Mouse (Mus musculus) small intestine, adult 2 months (tissue): ENCODE results near the gene Rln3. TPM values are rescaled to one million over a fixed set of nuclear protein-coding genes. Genes with fewer than 3 reads are reported as not detected.

ENCODE experiments used
- H3K27ac ChIP-seq: fragments of 200-500 bp; 2 replicates; pipeline ENCODE4 v1.5.1; 2012; ENCODE audit warnings: low read depth, low read length, control low read depth, inconsistent platforms; ENCODE audit not compliant: insufficient read depth
- H3K27me3 ChIP-seq: fragments of 200-500 bp; 2 replicates; pipeline ENCODE4 v1.6.1; 2012; ENCODE audit warnings: mild to moderate bottlenecking, moderate library complexity, low read length, inconsistent platforms; ENCODE audit not compliant: control insufficient read depth, insufficient read depth
- H3K36me3 ChIP-seq: fragments of 200-500 bp; 2 replicates; pipeline ENCODE4 v1.6.1; 2012; ENCODE audit warnings: mild to moderate bottlenecking, low read length, control low read depth, inconsistent platforms; ENCODE audit not compliant: control insufficient read depth, insufficient read depth
- H3K4me1 ChIP-seq: fragments of 200-500 bp; 2 replicates; pipeline ENCODE4 v1.6.1; 2012; ENCODE audit warnings: low read length, inconsistent platforms, mixed read lengths; ENCODE audit not compliant: control insufficient read depth, insufficient read depth, insufficient read length
- H3K4me3 ChIP-seq: fragments of 200-500 bp; 2 replicates; pipeline ENCODE4 v1.5.1; 2012; ENCODE audit warnings: low read depth, mild to moderate bottlenecking, control low read depth, inconsistent platforms, low read length, moderate library complexity
- CTCF ChIP-seq: fragments of 200-500 bp; IDR thresholded peaks from 2 replicates; pipeline ENCODE4 v1.5.1; 2012; ENCODE audit warnings: low read depth, mild to moderate bottlenecking, control low read depth, inconsistent platforms, low read length, moderate library complexity, mixed read lengths; ENCODE audit not compliant: insufficient replicate concordance, insufficient read length; ENCODE audit errors: extremely low read depth
- POLR2A ChIP-seq: fragments of 200-500 bp; IDR thresholded peaks from 2 replicates; pipeline ENCODE4 v1.6.1; 2012; ENCODE audit warnings: low read depth, mild to moderate bottlenecking, control low read depth, inconsistent platforms, low read length, moderate library complexity
- WGBS: fragments of 180-500 bp; shearing (Covaris S2); methylation state at CpG from one replicate; pipeline ENCODE4 v1.1.7; 2018; 5-methylcytosine and 5-hydroxymethylcytosine counted together
- polyA plus RNA-seq: library from polyadenylated mRNA; depleted of rRNA; stranded (reverse); fragments of >200 nt; gene quantifications from 2 replicates; pipeline ENCODE4 v1.2.3, GENCODE M21; 2012

Rln3 gene
- polyA plus RNA-seq, 1 experiment: 0.96 TPM

DNA sequence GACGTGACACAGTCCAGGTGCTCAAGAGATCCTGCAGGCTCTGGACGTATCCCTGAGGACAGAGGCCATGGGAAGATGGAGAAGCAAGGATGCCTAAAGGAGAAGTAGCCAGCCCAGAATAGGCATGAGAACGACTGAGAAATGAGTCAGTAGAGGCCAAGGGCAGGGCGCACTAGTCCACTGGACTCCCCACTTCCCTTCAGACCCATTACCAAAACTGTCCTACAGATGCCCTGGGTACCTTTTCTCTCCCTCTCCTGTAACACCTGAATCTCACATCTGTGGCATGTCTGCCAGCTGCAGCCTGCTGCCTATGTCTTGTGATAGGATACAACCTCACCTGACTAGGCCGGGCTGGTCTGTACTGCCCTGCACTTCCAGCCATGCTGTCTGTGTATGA lies 25.4 kb upstream of the Rln3 start:
- TF ChIP-seq CTCF (no peak), POLR2A (no peak)
- no peaks in the 10 kb centered on the region for H3K36me3 ChIP-seq
- H3K27me3 ChIP-seq: no peaks in the 10 kb centered on the region
- H3K4me1 ChIP-seq: peaks cover 27% of the 10 kb centered on the region
- H3K27ac ChIP-seq: no peak overlapping the region
- no peak overlapping the region for H3K4me3 ChIP-seq
- 80% methylated on average over 5 of the region's 5 CpGs for WGBS

DNA sequence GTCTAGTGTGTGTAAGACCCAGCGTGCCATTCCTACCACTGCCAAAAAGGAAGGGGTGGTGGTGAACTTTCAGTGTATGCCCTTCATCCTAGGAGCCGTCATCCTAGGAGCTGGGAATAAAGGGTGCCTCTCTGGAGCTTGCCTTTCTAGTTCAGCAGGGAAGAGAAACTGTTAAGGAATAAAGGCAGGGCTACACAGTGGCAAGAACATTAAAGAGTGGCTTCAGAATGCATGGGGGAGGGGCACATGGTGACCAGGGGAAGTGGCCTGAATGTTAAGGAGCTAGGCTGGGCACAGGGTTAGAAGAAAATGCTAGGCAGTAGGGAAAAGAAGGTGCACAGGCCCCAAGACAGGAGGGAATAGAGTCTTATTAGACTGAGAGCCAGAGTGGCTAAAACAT lies 24.9 kb upstream of the Rln3 start:
- 54% methylated on average over 2 of the region's 2 CpGs for WGBS
- peak overlapping the region; percentile 52 for H3K27ac ChIP-seq
- TF ChIP-seq CTCF: no peak
- TF ChIP-seq POLR2A: no peak
- H3K4me3 ChIP-seq: no peak overlapping the region
- peaks cover 27% of the 10 kb centered on the region for H3K4me1 ChIP-seq
- H3K36me3 ChIP-seq: no peaks in the 10 kb centered on the region
- H3K27me3 ChIP-seq: no peaks in the 10 kb centered on the region

DNA sequence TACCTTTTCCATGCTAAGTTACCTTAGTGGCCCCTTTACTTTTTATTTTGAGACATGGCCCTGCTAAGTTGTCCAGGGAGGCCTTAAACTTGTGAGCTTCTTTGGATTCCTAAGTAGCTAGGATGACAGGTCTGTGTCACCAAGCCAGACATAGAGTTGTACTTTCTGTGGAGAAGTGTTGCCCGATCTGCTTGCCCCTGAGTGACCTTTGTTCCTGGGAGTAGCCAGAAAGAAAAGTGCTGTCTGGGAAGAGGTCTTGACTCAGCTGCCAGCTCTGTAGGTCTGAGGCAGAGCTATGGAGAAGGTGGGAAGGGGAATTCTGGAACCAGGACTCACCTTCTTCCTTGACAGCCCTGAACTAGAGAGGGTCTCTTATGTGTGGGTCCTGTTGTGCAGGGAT lies 24.4 kb upstream of the Rln3 start:
- Histone ChIP-seq H3K4me3 (0 out of 2 replicates have a peak overlapping the region, but pooled peaks have one; percentile 1), H3K36me3 (no peaks in the 10 kb centered on the region), H3K27me3 (no peaks in the 10 kb centered on the region), H3K4me1 (peaks cover 27% of the 10 kb centered on the region), H3K27ac (peak overlapping the region; percentile 72)
- 9% methylated on average over 1 of the region's 1 CpGs for WGBS
- TF ChIP-seq POLR2A (no peak), CTCF (no peak)

DNA sequence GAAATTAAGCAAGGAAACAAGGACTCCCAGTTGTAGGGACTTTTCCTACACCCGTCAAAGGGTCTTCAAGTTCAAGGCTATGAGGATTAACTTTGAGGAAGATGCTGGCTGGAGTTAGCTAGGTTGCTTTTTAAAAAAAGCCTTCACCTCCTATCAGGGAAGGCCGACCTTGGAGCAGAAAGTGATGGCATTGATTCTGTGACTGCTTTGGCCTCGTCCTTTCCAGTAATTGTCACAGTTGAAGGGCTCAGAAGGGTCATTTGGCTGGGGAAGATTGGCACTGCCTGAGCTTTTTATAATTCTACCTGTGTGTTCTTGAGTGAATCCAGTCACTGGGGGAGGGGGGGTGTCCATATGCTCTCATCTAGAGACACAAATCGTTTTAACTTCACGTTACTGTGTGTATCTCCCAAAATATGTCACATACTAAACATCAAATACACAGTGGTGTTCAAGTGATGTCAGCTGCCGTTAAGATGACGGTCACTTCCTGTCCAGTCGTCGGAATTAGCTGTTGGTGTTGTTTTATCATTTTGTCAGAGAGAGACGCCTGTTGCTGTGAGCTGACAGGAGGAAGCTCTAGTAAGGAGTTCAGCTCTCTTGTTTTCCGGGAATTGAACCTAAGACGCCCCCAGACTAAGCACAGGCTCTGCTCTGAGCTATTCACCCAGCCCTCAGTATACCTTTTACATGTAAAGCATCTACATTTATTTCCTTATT lies 23.7 kb upstream of the Rln3 start:
- no peaks in the 10 kb centered on the region for H3K27me3 ChIP-seq
- 51% methylated on average over 12 of the region's 12 CpGs for WGBS

DNA sequence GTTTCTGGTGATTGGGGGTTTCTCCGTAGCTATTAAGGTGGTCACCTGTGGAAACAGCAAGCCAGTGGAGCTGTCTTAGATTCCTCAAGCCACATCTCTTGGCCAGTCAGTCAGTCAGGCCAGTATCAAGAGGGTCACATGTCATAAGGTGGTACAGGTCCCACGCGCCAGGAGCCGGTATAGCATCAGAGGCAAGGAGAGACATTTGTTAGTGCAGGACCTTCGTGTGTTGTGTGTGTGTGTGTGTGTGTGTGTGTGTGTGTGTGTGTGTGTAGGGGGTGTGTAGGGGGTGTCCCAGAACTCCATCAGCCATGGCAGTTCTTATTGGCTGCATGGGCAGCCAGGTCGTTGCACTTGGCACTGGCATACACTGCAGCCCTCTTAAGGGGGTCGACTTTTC lies 23.1 kb upstream of the Rln3 start:
- TF ChIP-seq CTCF (no peak), POLR2A (no peak)
- H3K27ac ChIP-seq: peak overlapping the region; percentile 48; the same call in 1 of the 2 replicates
- H3K4me1 ChIP-seq: peaks cover 27% of the 10 kb centered on the region
- peak overlapping the region; percentile 10 for H3K4me3 ChIP-seq
- 83% methylated on average over 7 of the region's 7 CpGs for WGBS
- no peaks in the 10 kb centered on the region for H3K36me3 ChIP-seq
- H3K27me3 ChIP-seq: no peaks in the 10 kb centered on the region

More for the DNA sequence above, 23.7 kb upstream of the Rln3 start:
- TF ChIP-seq CTCF (no peak), POLR2A (no peak)
- peak overlapping the region; percentile 72 for H3K27ac ChIP-seq
- no peak overlapping the region for H3K4me3 ChIP-seq
- H3K36me3 ChIP-seq: no peaks in the 10 kb centered on the region
- peaks cover 27% of the 10 kb centered on the region for H3K4me1 ChIP-seq

DNA sequence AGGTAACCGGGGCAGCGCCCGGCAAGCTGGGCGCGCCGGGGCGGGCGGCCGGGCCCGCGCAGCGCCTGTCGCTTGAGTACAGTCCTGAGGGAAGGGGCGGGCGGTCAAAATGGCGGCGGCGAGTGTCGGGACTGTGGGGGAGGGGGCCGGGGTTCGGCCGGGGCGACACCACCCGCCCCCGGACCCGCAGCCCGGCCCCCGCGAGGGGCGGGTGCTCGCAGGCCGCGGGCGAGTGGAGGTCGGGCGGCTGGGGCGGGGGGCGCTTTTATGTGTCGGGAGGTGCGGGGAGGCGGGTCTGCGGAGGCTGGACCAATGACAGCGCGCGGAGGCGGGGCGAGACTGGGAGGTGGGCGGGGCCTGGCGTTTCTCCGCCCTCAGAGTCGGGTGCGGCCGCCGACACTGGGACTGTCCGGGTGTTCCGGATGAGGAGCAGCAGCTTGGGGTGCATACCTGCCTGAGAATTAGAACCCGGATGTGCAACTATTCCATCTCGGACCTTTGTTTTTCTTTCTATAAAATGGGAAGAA lies 22.3 kb upstream of the Rln3 start:
- Histone ChIP-seq H3K27ac (peak overlapping the region; percentile 67), H3K4me3 (peak overlapping the region; percentile 77), H3K36me3 (no peaks in the 10 kb centered on the region), H3K27me3 (no peaks in the 10 kb centered on the region), H3K4me1 (peaks cover 27% of the 10 kb centered on the region)
- TF ChIP-seq CTCF (no peak), POLR2A (peak; percentile 54; the same call in 1 of the 2 replicates)
- 1% methylated on average over 56 of the region's 58 CpGs for WGBS

DNA sequence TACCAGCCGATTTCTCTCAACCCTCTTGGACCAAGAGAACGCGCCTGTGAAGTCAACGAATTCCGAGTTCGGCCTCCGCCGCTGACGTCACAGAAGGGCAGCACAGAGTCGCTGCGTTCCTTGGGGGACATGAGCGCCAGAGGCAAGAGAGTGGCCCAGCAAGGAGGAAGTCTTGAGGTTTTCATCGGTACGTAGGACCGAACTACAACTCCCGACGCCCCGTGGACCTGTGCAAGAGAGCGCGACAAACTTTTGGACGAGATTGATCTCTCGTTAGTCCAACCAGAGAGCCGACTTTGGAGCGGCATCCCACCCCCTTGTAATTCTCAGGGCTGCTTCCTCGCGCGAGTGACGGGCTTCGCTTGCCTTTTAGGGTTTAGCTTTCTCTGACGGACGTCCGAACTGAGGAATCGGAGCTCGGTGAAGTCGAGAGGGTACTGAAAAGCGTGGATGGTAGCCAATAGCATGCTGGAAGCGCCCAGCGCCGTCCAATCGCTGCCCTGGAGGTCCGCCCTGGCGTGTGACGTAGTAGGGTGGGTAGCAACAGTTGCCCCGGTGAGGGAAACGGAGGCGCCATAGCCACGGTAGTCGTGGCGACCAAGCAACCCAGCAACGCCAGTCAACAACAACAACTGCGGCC lies 21.6 kb upstream of the Rln3 start, which contains the start of gene Rfx1:
Gene Rfx1 (plus strand): TSS at position 544 of the 640 bp plus-strand sequence.
- TF ChIP-seq POLR2A (peak; percentile 84), CTCF (no peak)
- under 1% methylated on average over 51 of the region's 51 CpGs for WGBS
- H3K27ac ChIP-seq: peak within 1 kb of the TSS; percentile 88
- H3K4me3 ChIP-seq: peak within 1 kb of the TSS; percentile 77
- peaks cover 26% of the 10 kb centered on the region for H3K4me1 ChIP-seq
- no peaks in the 10 kb centered on the region for H3K27me3 ChIP-seq
- no peaks in the 10 kb centered on the region for H3K36me3 ChIP-seq
